Comparison of ENCODE assay signal across 9 mouse cellular contexts in genomic region chr1:36073566-36073965, GRCm38 (mm10). TPM values are rescaled to one million over a fixed set of nuclear protein-coding genes. Genes with fewer than 3 reads are reported as not detected.
DNase-seq lines count a peak whose midpoint lies in the region; ATAC-seq and TF ChIP-seq lines count a peak whose summit lies in the region.
"Had no signal": no experiment of that assay in that cellular context is flagged by ENCODE, and none has a peak within 500 bp of the region (broad histone marks: within the 10 kb centered on the region; RNA-seq: fewer than 3 reads in every experiment).

No protein-coding gene starts in this region.

- 83% methylated on average over 8 of the region's 8 CpGs for WGBS in neural tube, embryonic 12.5 days
- 79% methylated on average over 8 of the region's 8 CpGs for WGBS in liver, embryonic 16.5 days (ENCODE audit: insufficient replicate concordance)
- WGBS in forebrain, embryonic 12.5 days, result 87% methylated on average over 8 of the region's 8 CpGs

- TF ChIP-seq CTCF in gastrocnemius, adult 2 months (IDR thresholded peaks at IDR 0.05), result no peak

- H3K36me3 ChIP-seq in neural tube, embryonic 12.5 days, result peaks cover 11% of the 10 kb centered on the region; the same call in 1 of the 2 replicates
- H3K36me3 ChIP-seq in liver, embryonic 16.5 days (ENCODE audit: control insufficient read depth, insufficient read depth), result peaks cover 33% of the 10 kb centered on the region
- peaks cover 9% of the 10 kb centered on the region; the same call in 1 of the 2 replicates for H3K36me3 ChIP-seq in forebrain, embryonic 12.5 days (replicated peaks)

- H3K27me3 ChIP-seq in neural tube, embryonic 12.5 days (replicated peaks), result no peaks in the 10 kb centered on the region
- no peaks in the 10 kb centered on the region for H3K27me3 ChIP-seq in liver, embryonic 16.5 days (ENCODE audit: control insufficient read depth, insufficient read depth, low read depth, low read length)
- H3K27me3 ChIP-seq in forebrain, embryonic 12.5 days, result no peaks in the 10 kb centered on the region

- H3K4me2 ChIP-seq in neural tube, embryonic 12.5 days (replicated peaks), result peak overlapping the region; percentile 95
- H3K4me2 ChIP-seq in liver, embryonic 16.5 days (ENCODE audit: low read depth, low read length), result peak overlapping the region; percentile 91
- H3K4me2 ChIP-seq in forebrain, embryonic 12.5 days, result no peak overlapping the region

- no peak for ATAC-seq in neural tube, embryonic 12.5 days (ENCODE audit: low FRiP score, low read depth)
- ATAC-seq in liver, embryonic 16.5 days (ENCODE audit: low read depth), result no peak
- ATAC-seq in forebrain, embryonic 12.5 days (ENCODE audit: low FRiP score), result no peak

- peak overlapping the region; percentile 27 for H3K4me3 ChIP-seq in gastrocnemius, adult 2 months
- no peak overlapping the region for H3K4me3 ChIP-seq in neural tube, embryonic 12.5 days
- H3K4me3 ChIP-seq in liver, embryonic 16.5 days (ENCODE audit: low read depth, low read length), result peak overlapping the region; percentile 96
- no peak overlapping the region for H3K4me3 ChIP-seq in forebrain, embryonic 12.5 days (replicated peaks)

- intact Hi-C loops in gastrocnemius, adult 2 months (cut with DNase I), result loop anchor here (5.0 kb wide), 1 partner anchor 179 kb away; no protein-coding TSS in a partner anchor
- intact Hi-C loops in gastrocnemius, postnatal 14 days (cut with DNase I; ENCODE audit: low total_unique reads), result loop anchor here (10.0 kb wide), 1 partner anchor 61 kb away; no protein-coding TSS in a partner anchor

- peak overlapping the region; percentile 79 for H3K27ac ChIP-seq in gastrocnemius, adult 2 months
- no peak overlapping the region for H3K27ac ChIP-seq in neural tube, embryonic 12.5 days
- peak overlapping the region; percentile 88 for H3K27ac ChIP-seq in liver, embryonic 16.5 days (ENCODE audit: low read length)
- no peak overlapping the region for H3K27ac ChIP-seq in forebrain, embryonic 12.5 days

- no peak overlapping the region for H3K9ac ChIP-seq in neural tube, embryonic 12.5 days
- peak overlapping the region; percentile 29 for H3K9ac ChIP-seq in liver, embryonic 16.5 days (ENCODE audit: low read depth, low read length)
- no peak overlapping the region for H3K9ac ChIP-seq in forebrain, embryonic 12.5 days

- H3K9me3 ChIP-seq in neural tube, embryonic 12.5 days, result no peaks in the 10 kb centered on the region
- no peaks in the 10 kb centered on the region for H3K9me3 ChIP-seq in liver, embryonic 16.5 days (replicated peaks; ENCODE audit: control insufficient read depth, low read length)
- H3K9me3 ChIP-seq in forebrain, embryonic 12.5 days, result no peaks in the 10 kb centered on the region

- no peak for DNase-seq in gastrocnemius, adult 2 months
- no peak for DNase-seq in gastrocnemius, postnatal 14 days
- DNase-seq in neural tube, embryonic 10.5 days (ENCODE audit: extremely low spot score, low spot score), result no peak
- no peak for DNase-seq in layer of hippocampus, adult 8-10 months (ENCODE audit: low spot score in 2 of 2)
- DNase-seq in cerebellum, adult 18-20 months, result no peak
- DNase-seq: layer of hippocampus, adult 9-11 months had no signal

- peaks cover 78% of the 10 kb centered on the region for H3K4me1 ChIP-seq in neural tube, embryonic 12.5 days
- H3K4me1 ChIP-seq in liver, embryonic 16.5 days (ENCODE audit: control insufficient read depth, low read depth, low read length), result peaks cover 78% of the 10 kb centered on the region
- H3K4me1 ChIP-seq in forebrain, embryonic 12.5 days, result peaks cover 82% of the 10 kb centered on the region

RNA-seq across cellular contexts. Expression of gene Hs6st1, which starts 5.4 kb away (rescaled TPM):
- 10 to 100 TPM; 20.7 to 22.0 TPM for total RNA-seq in gastrocnemius, adult 2 months (2021)
- total RNA-seq in gastrocnemius, postnatal 14 days (2021), result 10 to 100 TPM; 17.8 to 23.1 TPM
- polyA plus RNA-seq in neural tube, embryonic 12.5 days (2016; fragmentation: Nextera tagmentation; extraction: Ambion mirVana), result 28.1 and 34.4 TPM in 2 replicates
- polyA plus RNA-seq in liver, embryonic 16.5 days (2015; fragmentation: Nextera tagmentation; extraction: Ambion mirVana), result 4.7 and 5.2 TPM in 2 replicates
- 10 to 100 TPM; 39.0 to 42.6 (median 40.2) TPM for total RNA-seq in layer of hippocampus, adult 8-10 months (2022)
- 5.1 and 8.4 TPM in 2 replicates for polyA plus RNA-seq in forebrain, embryonic 12.5 days (2016; fragmentation: Nextera tagmentation; extraction: Ambion mirVana)

Comparison
In these comparisons a context has a peak if more than half of its experiments do, and no peak if none do; other contexts are left out.
1. H3K27ac ChIP-seq: peak in gastrocnemius, adult 2 months (single experiment) and liver, embryonic 16.5 days (single experiment); none in neural tube, embryonic 12.5 days (single experiment) and forebrain, embryonic 12.5 days (single experiment).
2. H3K4me3 ChIP-seq: peak in gastrocnemius, adult 2 months (single experiment) and liver, embryonic 16.5 days (single experiment); none in neural tube, embryonic 12.5 days (single experiment) and forebrain, embryonic 12.5 days (single experiment).